Mouse (Mus musculus) megakaryocyte, embryonic 14.5 days (primary cell): ENCODE measurements at regions not wholly inside any gene's neighbourhood (a gene's known extent, or its start where the extent isn't known, plus 50 kb on each side); places are given as distances from the start of the nearest gene placed in this dataset.

Experiments
- FLI1 ChIP-seq: IDR thresholded peaks from 2 replicates; pipeline ENCODE4 v1.6.1; 2012; ENCODE audit warnings: low read length, inconsistent platforms, mixed read lengths
- GATA1 ChIP-seq: IDR thresholded peaks from 3 replicates; pipeline ENCODE4 v1.6.1; 2012; ENCODE audit warnings: mixed read lengths, low read length, inconsistent platforms, borderline replicate concordance

- TF ChIP-seq GATA1 (no peak), FLI1 (no peak)
Measured at GRCm38 (mm10) chrX:170815381-170815780, 142.9 kb downstream of the Asmt start.
